Mouse (Mus musculus): ENCODE data around the gene Tirap. TPM values are rescaled to one million over a fixed set of nuclear protein-coding genes. Genes with fewer than 3 reads are reported as not detected.

Gene Tirap
- polyA plus RNA-seq, 1 experiment from 2014 or later: 14.9 TPM

DNA sequence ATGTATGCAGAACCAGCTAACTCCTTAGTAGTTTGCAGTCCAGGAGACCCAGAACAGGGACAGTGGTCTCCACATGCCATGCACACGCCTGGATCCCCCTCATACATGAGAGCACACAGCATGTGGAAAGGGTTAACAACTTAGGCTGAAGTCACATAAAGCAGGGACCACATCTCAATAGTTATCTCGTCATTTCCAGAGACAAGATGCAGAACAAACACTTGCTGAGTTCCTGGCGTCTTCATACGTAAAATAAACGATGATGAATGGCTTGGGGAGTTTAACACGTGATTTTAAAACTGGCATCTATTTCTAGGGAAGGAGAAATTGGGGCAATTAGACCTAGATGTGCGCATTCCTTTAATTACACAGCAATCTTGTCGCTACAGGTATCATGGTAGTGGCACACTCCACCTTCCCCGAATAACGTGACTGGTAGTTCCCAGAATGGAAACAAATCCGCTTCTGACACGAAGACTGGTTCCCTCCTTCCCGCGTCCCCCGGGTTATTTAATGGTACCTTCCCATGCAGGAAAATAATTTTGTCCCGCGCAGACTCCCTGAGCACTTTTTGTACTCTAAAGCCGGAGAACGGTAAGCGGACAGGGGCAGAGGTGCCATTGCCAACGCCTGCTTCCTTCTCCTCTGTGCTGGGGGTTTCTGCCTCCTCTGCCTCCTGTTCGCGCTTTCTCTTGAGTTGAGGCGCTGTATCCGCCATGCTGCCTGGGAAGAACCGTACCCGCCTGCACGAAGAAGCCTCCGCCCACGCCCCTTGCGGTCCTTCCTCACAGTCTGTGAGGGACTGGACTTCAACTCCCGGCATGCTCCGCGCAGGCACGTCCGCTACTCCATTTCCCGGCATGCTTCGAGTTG lies 24.6 kb downstream of the Tirap start, which contains the start of gene Dcps:
Gene Dcps, minus strand, starts transcription at position 811 of the 873 bp plus-strand sequence.
- peak within 1 kb of the TSS; percentile 89 for H3K27ac ChIP-seq (ENCODE audit: low read length)
- H3K4me3 ChIP-seq (replicated peaks; ENCODE audit: low read length): peak within 1 kb of the TSS; percentile 78
- peak within 1 kb of the TSS; percentile 77 for H3K9ac ChIP-seq (ENCODE audit: low read length)
- peak within 1 kb of the TSS; percentile 92 for H3K4me2 ChIP-seq (ENCODE audit: low read depth, low read length)
- no peaks in the 10 kb centered on the region for H3K9me3 ChIP-seq (replicated peaks; ENCODE audit: control insufficient read depth, low read length)
- H3K4me1 ChIP-seq (ENCODE audit: control insufficient read depth, insufficient read depth, low read length): peaks cover 7% of the 10 kb centered on the region
- H3K27me3 ChIP-seq (ENCODE audit: control insufficient read depth, insufficient read depth, low read length): no peaks in the 10 kb centered on the region
- WGBS: under 1% methylated on average over 38 of the region's 38 CpGs
- H3K36me3 ChIP-seq (ENCODE audit: control insufficient read depth, insufficient read depth, low read length): 0 out of 2 replicates have a peak, but pooled peaks cover 5% of the 10 kb centered on the region
- peak; percentile 99 for ATAC-seq (ENCODE audit: insufficient read depth, low FRiP score)

DNA sequence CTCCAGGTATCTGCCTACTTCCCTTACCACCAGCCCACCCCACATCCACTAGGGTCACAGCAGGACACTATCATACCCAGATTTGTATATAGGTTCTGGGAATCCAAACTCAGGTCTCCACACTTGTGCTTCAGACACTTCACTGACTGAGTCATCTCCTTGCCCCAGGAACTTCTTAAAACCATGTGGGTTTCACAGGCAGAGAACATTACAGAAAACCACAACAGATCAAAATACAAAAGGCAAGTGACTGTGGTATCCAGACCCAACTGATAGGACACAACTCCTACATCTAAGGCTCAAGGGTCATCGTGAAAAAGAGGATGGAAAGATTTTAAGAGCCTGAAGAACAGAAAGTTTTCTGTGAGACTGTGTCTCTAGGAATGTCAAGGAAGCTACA lies 26.8 kb downstream of the Tirap start:
- peaks cover 7% of the 10 kb centered on the region for H3K4me1 ChIP-seq (ENCODE audit: control insufficient read depth, insufficient read depth, low read length)
- no peaks in the 10 kb centered on the region for H3K27me3 ChIP-seq (ENCODE audit: control insufficient read depth, insufficient read depth, low read length)
- 0 out of 2 replicates have a peak, but pooled peaks cover 5% of the 10 kb centered on the region for H3K36me3 ChIP-seq (ENCODE audit: control insufficient read depth, insufficient read depth, low read length)
- WGBS: 73% methylated on average over 1 of the region's 1 CpGs
- no peak for ATAC-seq (ENCODE audit: insufficient read depth, low FRiP score)
- no peak overlapping the region for H3K4me2 ChIP-seq (ENCODE audit: low read depth, low read length)
- H3K4me3 ChIP-seq (replicated peaks; ENCODE audit: low read length): no peak overlapping the region
- no peak overlapping the region for H3K27ac ChIP-seq (ENCODE audit: low read length)
- H3K9ac ChIP-seq (ENCODE audit: low read length): no peak overlapping the region
- no peaks in the 10 kb centered on the region for H3K9me3 ChIP-seq (replicated peaks; ENCODE audit: control insufficient read depth, low read length)

DNA sequence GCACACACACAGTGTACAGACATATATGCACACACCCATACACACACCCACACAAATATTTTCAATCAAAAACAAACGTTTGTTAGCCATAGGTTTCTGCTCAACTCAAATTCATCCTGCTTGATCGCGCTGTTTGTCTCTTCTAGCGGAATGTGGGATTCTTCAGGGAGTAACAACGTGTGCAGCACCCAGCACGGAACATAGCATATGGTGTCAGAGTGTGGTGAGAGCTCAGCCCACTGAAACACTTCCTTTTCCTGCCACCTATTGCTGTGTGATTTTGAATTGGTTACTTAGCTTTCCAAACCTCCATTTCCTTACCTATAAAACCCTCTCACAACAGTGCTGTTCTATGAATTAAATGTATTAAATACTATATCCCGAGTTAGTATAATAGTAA lies 30.0 kb downstream of the Tirap start:
- 89% methylated on average over 7 of the region's 7 CpGs for WGBS
- H3K4me3 ChIP-seq (replicated peaks; ENCODE audit: low read length): no peak overlapping the region
- no peak overlapping the region for H3K27ac ChIP-seq (ENCODE audit: low read length)
- H3K27me3 ChIP-seq (ENCODE audit: control insufficient read depth, insufficient read depth, low read length): no peaks in the 10 kb centered on the region
- H3K9ac ChIP-seq (ENCODE audit: low read length): no peak overlapping the region
- peaks cover 1% of the 10 kb centered on the region for H3K4me1 ChIP-seq (ENCODE audit: control insufficient read depth, insufficient read depth, low read length)
- no peaks in the 10 kb centered on the region for H3K9me3 ChIP-seq (replicated peaks; ENCODE audit: control insufficient read depth, low read length)
- H3K36me3 ChIP-seq (ENCODE audit: control insufficient read depth, insufficient read depth, low read length): 0 out of 2 replicates have a peak, but pooled peaks cover 5% of the 10 kb centered on the region
- H3K4me2 ChIP-seq (ENCODE audit: low read depth, low read length): no peak overlapping the region
- ATAC-seq (ENCODE audit: insufficient read depth, low FRiP score): no peak

- no peak for ATAC-seq (ENCODE audit: insufficient read depth, low FRiP score)
- Histone ChIP-seq H3K27ac (ENCODE audit: low read length) (no peak overlapping the region), H3K4me3 (replicated peaks; ENCODE audit: low read length) (no peak overlapping the region), H3K36me3 (ENCODE audit: control insufficient read depth, insufficient read depth, low read length) (0 out of 2 replicates have a peak, but pooled peaks cover 5% of the 10 kb centered on the region), H3K9ac (ENCODE audit: low read length) (no peak overlapping the region), H3K27me3 (ENCODE audit: control insufficient read depth, insufficient read depth, low read length) (no peaks in the 10 kb centered on the region), H3K9me3 (replicated peaks; ENCODE audit: control insufficient read depth, low read length) (no peaks in the 10 kb centered on the region), H3K4me1 (ENCODE audit: control insufficient read depth, insufficient read depth, low read length) (no peaks in the 10 kb centered on the region), H3K4me2 (ENCODE audit: low read depth, low read length) (no peak overlapping the region)
- 57% methylated on average over 9 of the region's 9 CpGs for WGBS
Observed at GRCm38 (mm10) chr9:35166798-35167635, 33.1 kb downstream of the Tirap start.

GRCm38 (mm10) chr9:35166144-35166797 lies 33.8 kb downstream of the Tirap start:
- WGBS: 29% methylated on average over 3 of the region's 3 CpGs
- no peak overlapping the region for H3K27ac ChIP-seq (ENCODE audit: low read length)
- H3K36me3 ChIP-seq (ENCODE audit: control insufficient read depth, insufficient read depth, low read length): 0 out of 2 replicates have a peak, but pooled peaks cover 5% of the 10 kb centered on the region
- H3K9me3 ChIP-seq (replicated peaks; ENCODE audit: control insufficient read depth, low read length): no peaks in the 10 kb centered on the region
- peak overlapping the region; percentile 26; the same call in 1 of the 2 replicates for H3K9ac ChIP-seq (ENCODE audit: low read length)
- H3K4me3 ChIP-seq (replicated peaks; ENCODE audit: low read length): no peak overlapping the region
- no peaks in the 10 kb centered on the region for H3K27me3 ChIP-seq (ENCODE audit: control insufficient read depth, insufficient read depth, low read length)
- H3K4me1 ChIP-seq (ENCODE audit: control insufficient read depth, insufficient read depth, low read length): no peaks in the 10 kb centered on the region
- H3K4me2 ChIP-seq (ENCODE audit: low read depth, low read length): no peak overlapping the region
- peak; percentile 57; the same call in 1 of the 2 replicates for ATAC-seq (ENCODE audit: insufficient read depth, low FRiP score)

- Histone ChIP-seq H3K9me3 (replicated peaks; ENCODE audit: control insufficient read depth, low read length) (no peaks in the 10 kb centered on the region), H3K4me3 (replicated peaks; ENCODE audit: low read length) (no peak overlapping the region), H3K4me2 (ENCODE audit: low read depth, low read length) (no peak overlapping the region), H3K27ac (ENCODE audit: low read length) (no peak overlapping the region), H3K36me3 (ENCODE audit: control insufficient read depth, insufficient read depth, low read length) (no peaks in the 10 kb centered on the region), H3K27me3 (ENCODE audit: control insufficient read depth, insufficient read depth, low read length) (no peaks in the 10 kb centered on the region), H3K4me1 (ENCODE audit: control insufficient read depth, insufficient read depth, low read length) (no peaks in the 10 kb centered on the region), H3K9ac (ENCODE audit: low read length) (no peak overlapping the region)
- ATAC-seq (ENCODE audit: insufficient read depth, low FRiP score): no peak; the same call in 1 of the 2 replicates
- WGBS: 68% methylated on average over 5 of the region's 5 CpGs
Observed at GRCm38 (mm10) chr9:35164142-35164874, 35.8 kb downstream of the Tirap start.

DNA sequence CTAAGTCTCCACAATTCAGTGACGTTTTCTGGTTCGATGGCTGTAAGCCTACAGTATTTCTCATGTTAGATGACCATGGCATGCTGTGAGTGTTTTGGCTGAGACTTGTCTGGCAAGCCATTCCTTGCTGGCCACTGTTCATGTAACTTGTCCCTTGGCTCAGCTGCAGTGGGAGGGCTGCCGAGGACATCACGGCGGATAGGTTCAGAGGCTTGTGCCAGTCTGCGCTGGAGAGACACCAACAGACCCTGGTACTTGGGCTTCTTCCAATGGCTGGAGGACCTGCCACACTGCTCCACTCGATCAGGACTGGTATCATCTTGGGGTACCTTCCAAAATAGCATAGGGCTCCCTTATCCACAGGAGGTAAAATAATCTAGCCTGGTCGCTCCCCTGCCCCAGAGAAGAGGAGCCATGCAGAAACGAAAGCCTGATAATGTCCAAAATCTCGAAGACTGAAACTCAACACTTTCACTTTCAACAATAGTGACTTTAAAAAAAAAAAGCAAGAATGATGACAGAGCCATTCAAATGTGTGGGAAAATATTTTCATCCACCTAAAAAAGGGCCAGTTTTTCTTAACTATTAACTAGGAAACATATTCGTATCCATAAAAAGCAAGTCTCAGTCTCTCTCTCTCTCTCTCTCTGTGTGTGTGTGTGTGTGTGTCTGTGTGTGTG lies 36.9 kb downstream of the Tirap start:
- no peak overlapping the region for H3K9ac ChIP-seq (ENCODE audit: low read length)
- H3K36me3 ChIP-seq (ENCODE audit: control insufficient read depth, insufficient read depth, low read length): no peaks in the 10 kb centered on the region
- ATAC-seq (ENCODE audit: insufficient read depth, low FRiP score): no peak
- no peaks in the 10 kb centered on the region for H3K4me1 ChIP-seq (ENCODE audit: control insufficient read depth, insufficient read depth, low read length)
- H3K9me3 ChIP-seq (replicated peaks; ENCODE audit: control insufficient read depth, low read length): no peaks in the 10 kb centered on the region
- H3K27me3 ChIP-seq (ENCODE audit: control insufficient read depth, insufficient read depth, low read length): no peaks in the 10 kb centered on the region
- WGBS: 89% methylated on average over 11 of the region's 11 CpGs
- no peak overlapping the region for H3K4me3 ChIP-seq (replicated peaks; ENCODE audit: low read length)
- no peak overlapping the region for H3K27ac ChIP-seq (ENCODE audit: low read length)
- H3K4me2 ChIP-seq (ENCODE audit: low read depth, low read length): no peak overlapping the region

GRCm38 (mm10) chr9:35161721-35162120 lies 38.4 kb downstream of the Tirap start:
- Histone ChIP-seq H3K27me3 (ENCODE audit: control insufficient read depth, insufficient read depth, low read length) (no peaks in the 10 kb centered on the region), H3K9me3 (replicated peaks; ENCODE audit: control insufficient read depth, low read length) (no peaks in the 10 kb centered on the region), H3K4me1 (ENCODE audit: control insufficient read depth, insufficient read depth, low read length) (peaks cover 5% of the 10 kb centered on the region; the same call in 1 of the 2 replicates), H3K27ac (ENCODE audit: low read length) (no peak overlapping the region), H3K4me2 (ENCODE audit: low read depth, low read length) (no peak overlapping the region), H3K9ac (ENCODE audit: low read length) (no peak overlapping the region), H3K4me3 (replicated peaks; ENCODE audit: low read length) (no peak overlapping the region), H3K36me3 (ENCODE audit: control insufficient read depth, insufficient read depth, low read length) (no peaks in the 10 kb centered on the region)
- WGBS: 86% methylated on average over 7 of the region's 7 CpGs
- ATAC-seq (ENCODE audit: insufficient read depth, low FRiP score): no peak

Data from stomach, embryonic 16.5 days (tissue).